Mouse (Mus musculus): Measurements from ENCODE around the gene Il1rap.

Gene Il1rap

GRCm38 (mm10) chr16:26623141-26623540 is 41.6 kb downstream of the Il1rap start:
- no peak for DNase-seq

GRCm38 (mm10) chr16:26626065-26626464 is 44.6 kb downstream of the Il1rap start:
- no peak for DNase-seq

- DNase-seq = no peak
Observed at GRCm38 (mm10) chr16:26634800-26635199, 53.3 kb downstream of the Il1rap start.

GRCm38 (mm10) chr16:26643077-26643476 is 61.6 kb downstream of the Il1rap start:
- DNase-seq = no peak

GRCm38 (mm10) chr16:26646066-26646465 is 64.6 kb downstream of the Il1rap start:
- DNase-seq = no peak

GRCm38 (mm10) chr16:26647036-26647435 is 65.5 kb downstream of the Il1rap start:
- DNase-seq = no peak

- no peak for DNase-seq
Observed at GRCm38 (mm10) chr16:26662722-26663436, 81.4 kb downstream of the Il1rap start.

- DNase-seq = no peak
Observed at GRCm38 (mm10) chr16:26666401-26666800, 84.9 kb downstream of the Il1rap start.

GRCm38 (mm10) chr16:26669081-26669480 is 87.6 kb downstream of the Il1rap start:
- DNase-seq = no peak

- DNase-seq = no peak
Observed at GRCm38 (mm10) chr16:26680381-26680780, 98.9 kb downstream of the Il1rap start.

- no peak for DNase-seq
Observed at GRCm38 (mm10) chr16:26689771-26690170, 108.3 kb downstream of the Il1rap start.

- DNase-seq = no peak
Observed at GRCm38 (mm10) chr16:26691294-26691693, 109.8 kb downstream of the Il1rap start.

GRCm38 (mm10) chr16:26698076-26698475 is 116.6 kb downstream of the Il1rap start:
- DNase-seq = peak; percentile 48

GRCm38 (mm10) chr16:26700440-26701103 is 119.1 kb downstream of the Il1rap start:
- DNase-seq = no peak

- DNase-seq = no peak
Observed at GRCm38 (mm10) chr16:26705658-26706371, 124.3 kb downstream of the Il1rap start.

GRCm38 (mm10) chr16:26706503-26706902 is 125.0 kb downstream of the Il1rap start:
- DNase-seq = no peak

GRCm38 (mm10) chr16:26710922-26711321 is 129.4 kb downstream of the Il1rap start:
- DNase-seq = no peak

GRCm38 (mm10) chr16:26713538-26714316 is 132.2 kb downstream of the Il1rap start:
- no peak for DNase-seq

- DNase-seq = no peak
Observed at GRCm38 (mm10) chr16:26722464-26722863, 141.0 kb downstream of the Il1rap start.

- DNase-seq = no peak
Observed at GRCm38 (mm10) chr16:26723952-26724747, 142.6 kb downstream of the Il1rap start.

- no peak for DNase-seq
Observed at GRCm38 (mm10) chr16:26728139-26728538, 146.6 kb downstream of the Il1rap start.

- no peak for DNase-seq
Observed at GRCm38 (mm10) chr16:26730941-26731340, 149.4 kb downstream of the Il1rap start.

Data from kidney, adult 11 months (tissue).